Mouse (Mus musculus): ENCODE measurements around the gene Btbd7.

The Btbd7 gene

DNA sequence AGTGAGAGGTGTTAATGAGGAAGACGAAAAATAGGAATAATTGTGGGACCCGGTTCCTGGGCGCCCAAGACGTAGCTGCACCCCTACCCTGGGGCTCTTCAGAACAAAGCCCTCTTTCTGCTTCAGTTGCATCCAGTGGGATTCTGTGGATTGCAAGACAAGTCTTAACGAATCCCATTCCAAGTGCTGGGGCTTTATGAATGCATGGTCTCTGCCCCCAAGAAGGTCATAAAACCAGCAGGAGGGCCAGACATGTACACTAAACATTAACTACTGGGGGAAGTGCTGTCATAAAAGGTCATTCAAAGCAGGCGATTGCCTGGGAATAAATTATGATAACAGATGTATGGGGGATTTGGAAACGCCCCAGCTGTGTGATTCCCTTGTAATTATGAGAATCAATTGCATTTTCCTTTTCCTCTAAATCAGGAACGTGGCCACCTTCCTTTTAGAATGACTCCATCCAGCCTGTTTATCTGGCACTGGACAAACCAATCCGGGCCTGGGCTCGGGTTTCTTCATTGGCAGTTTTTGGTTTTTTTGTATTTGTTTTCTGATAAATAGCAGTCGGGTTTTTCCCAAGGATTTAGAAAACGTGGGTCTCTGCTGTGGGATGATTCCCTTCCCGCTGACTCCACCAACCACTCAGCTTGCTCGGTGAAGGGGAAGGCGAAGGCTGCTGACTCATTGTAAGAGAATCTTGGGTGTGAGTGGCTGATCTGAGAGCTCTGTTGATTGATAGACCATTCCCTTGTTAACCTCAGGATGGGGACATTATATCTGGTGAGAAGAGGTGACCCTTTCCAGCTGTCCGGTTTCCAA lies 147.3 kb downstream of the Btbd7 start:
- DNase-seq (ENCODE audit: low read depth): no peak
